Mouse (Mus musculus) heart, embryonic 15.5 days (tissue): ENCODE data around the gene Lrrc20. TPM values are rescaled to one million over a fixed set of nuclear protein-coding genes. Genes with fewer than 3 reads are reported as not detected.
"Not testable (repeated sequence)": the region's sequence is repeated elsewhere in the genome, so short reads cannot be mapped to it uniquely, and the experiment has no call there.

Experiments used
- ATAC-seq: fragments of 200-750 bp; cut with Nextera tagmentation; replicated peaks from 2 replicates; pipeline ENCODE4 v1.8.0; 2017; ENCODE audit warnings: low read depth, moderate TSS enrichment; ENCODE audit not compliant: insufficient number of reproducible peaks, insufficient read depth, low FRiP score
- H3K27ac ChIP-seq: fragments of 300-500 bp; sonication (generic); 2 replicates; pipeline ENCODE4 v1.5.1; 2015; ENCODE audit warnings: mild to moderate bottlenecking, inconsistent platforms
- H3K27me3 ChIP-seq: fragments of 300-500 bp; sonication (generic); 2 replicates; pipeline ENCODE4 v1.6.1; 2015; ENCODE audit warnings: inconsistent platforms
- H3K36me3 ChIP-seq: fragments of 300-500 bp; sonication (generic); 2 replicates; pipeline ENCODE4 v1.6.1; 2015; ENCODE audit warnings: mild to moderate bottlenecking, inconsistent platforms
- H3K4me1 ChIP-seq: fragments of 300-500 bp; sonication (generic); replicated peaks from 2 replicates; pipeline ENCODE4 v1.6.1; 2015; ENCODE audit warnings: inconsistent platforms
- H3K4me2 ChIP-seq: fragments of 300-500 bp; sonication (generic); 2 replicates; pipeline ENCODE4 v1.6.1; 2015; ENCODE audit warnings: inconsistent platforms, mild to moderate bottlenecking, moderate library complexity
- H3K4me3 ChIP-seq: fragments of 300-500 bp; sonication (generic); 2 replicates; pipeline ENCODE4 v1.5.1; 2015; ENCODE audit warnings: mild to moderate bottlenecking, inconsistent platforms
- H3K9ac ChIP-seq: fragments of 300-500 bp; sonication (generic); 2 replicates; pipeline ENCODE4 v1.6.1; 2015; ENCODE audit warnings: mild to moderate bottlenecking, inconsistent platforms
- H3K9me3 ChIP-seq: fragments of 300-500 bp; sonication (generic); replicated peaks from 2 replicates; pipeline ENCODE4 v1.6.1; 2016; ENCODE audit warnings: inconsistent platforms
- WGBS: fragments of 180-500 bp; shearing (Covaris S2); methylation state at CpG from one replicate; pipeline ENCODE4 v1.1.7; 2015; ENCODE audit warnings: mixed read lengths; 5-methylcytosine and 5-hydroxymethylcytosine counted together
- polyA plus RNA-seq: library from polyadenylated mRNA; unstranded; fragments of >200 nt; fragmentation: Nextera tagmentation; extraction: Ambion mirVana; gene quantifications from 2 replicates; pipeline ENCODE4 v1.2.1, GENCODE M21; 2015

Gene Lrrc20
- polyA plus RNA-seq, 1 experiment from 2014 or later, result 10.4 TPM

DNA sequence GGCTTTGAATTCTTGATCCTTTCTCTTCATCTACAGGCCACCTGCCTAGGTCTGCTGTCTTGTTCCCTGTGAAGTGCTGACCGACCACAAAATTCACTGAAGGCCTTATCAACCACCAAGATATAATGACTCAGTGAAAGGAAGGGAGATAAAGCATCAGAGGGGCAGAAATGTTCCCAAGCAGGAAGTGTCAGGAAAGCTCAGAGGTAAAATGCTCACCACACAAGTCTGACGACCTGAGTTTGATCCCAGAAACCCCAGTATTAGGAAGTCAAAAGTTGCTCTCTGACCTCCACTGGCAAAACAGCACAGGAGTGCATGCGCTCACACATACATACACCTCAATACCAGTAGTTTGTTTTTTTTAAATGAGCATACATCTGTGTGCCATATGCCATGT lies 26.8 kb upstream of the Lrrc20 start:
- Histone ChIP-seq H3K4me1 (peaks cover 66% of the 10 kb centered on the region), H3K9ac (no peak overlapping the region), H3K36me3 (no peaks in the 10 kb centered on the region), H3K27ac (no peak overlapping the region), H3K27me3 (no peaks in the 10 kb centered on the region), H3K9me3 (no peaks in the 10 kb centered on the region), H3K4me3 (no peak overlapping the region), H3K4me2 (no peak overlapping the region)
- no peak for ATAC-seq
- WGBS, result 62% methylated on average over 3 of the region's 3 CpGs

DNA sequence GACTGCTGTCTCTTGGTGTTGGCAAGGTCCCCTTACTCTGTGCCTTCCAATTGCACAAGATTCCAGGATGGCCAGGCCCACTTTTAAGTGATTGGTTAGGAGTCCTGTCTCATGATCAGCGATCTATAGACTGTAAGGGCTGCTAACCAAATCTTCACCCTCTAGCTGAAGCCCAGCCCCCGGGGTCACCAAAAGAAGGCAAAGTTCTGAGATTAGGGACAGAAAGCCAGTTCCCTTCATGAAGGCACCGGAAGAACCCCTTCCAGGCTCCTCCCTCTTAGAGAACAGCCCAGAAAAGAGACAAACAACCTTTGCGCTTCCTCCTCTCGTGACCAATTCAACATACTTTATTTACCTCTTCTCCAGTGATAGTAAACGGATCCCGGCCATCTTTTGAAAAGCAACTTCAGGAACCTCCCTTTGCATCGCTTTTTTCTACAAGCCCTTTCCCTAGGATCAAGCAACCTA lies 24.1 kb upstream of the Lrrc20 start:
- H3K4me1 ChIP-seq, result peaks cover 45% of the 10 kb centered on the region
- no peaks in the 10 kb centered on the region for H3K27me3 ChIP-seq
- H3K9ac ChIP-seq, result peak overlapping the region; percentile 90
- peak overlapping the region; percentile 87 for H3K4me2 ChIP-seq
- peak overlapping the region; percentile 83 for H3K27ac ChIP-seq
- ATAC-seq, result no peak
- no peaks in the 10 kb centered on the region for H3K36me3 ChIP-seq
- H3K9me3 ChIP-seq, result no peaks in the 10 kb centered on the region
- H3K4me3 ChIP-seq, result peak overlapping the region; percentile 97
- 2% methylated on average over 8 of the region's 8 CpGs for WGBS

DNA sequence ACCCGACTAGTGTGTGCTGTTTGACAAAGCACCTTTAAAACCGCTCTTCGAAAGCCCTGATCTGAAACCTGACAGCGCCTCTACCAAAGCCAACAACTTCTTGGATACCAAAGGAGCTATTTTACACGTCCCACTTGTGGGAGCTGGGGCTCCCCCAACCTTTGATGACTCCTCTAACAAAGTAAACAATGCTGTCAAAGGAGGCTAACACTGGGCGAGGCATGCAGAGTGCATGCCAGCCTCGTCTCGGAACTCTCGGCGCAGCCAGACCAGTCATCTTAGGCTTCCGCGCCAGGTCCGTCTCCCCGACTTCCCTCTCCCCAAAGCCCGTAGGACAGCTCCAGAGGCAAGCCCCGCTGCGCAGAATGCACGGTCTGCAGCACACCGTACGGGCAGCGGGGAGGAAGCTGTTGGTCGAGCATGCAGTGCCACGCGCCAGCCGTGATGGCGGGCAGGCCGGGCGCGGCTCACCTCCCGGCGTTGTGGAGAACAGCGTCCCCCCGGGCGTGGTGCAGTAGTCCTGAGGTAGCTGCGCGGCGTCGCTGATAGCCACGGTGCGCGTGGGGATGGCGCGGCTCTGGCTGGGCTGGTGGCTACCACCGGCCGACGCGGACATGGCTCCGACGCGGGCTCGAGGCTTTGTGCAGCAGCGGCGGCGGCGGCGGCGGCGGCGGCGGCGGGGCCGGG lies 23.5 kb upstream of the Lrrc20 start:
- Histone ChIP-seq H3K4me1 (peaks cover 43% of the 10 kb centered on the region), H3K4me2 (peak overlapping the region; percentile 87), H3K4me3 (peak overlapping the region; percentile 97), H3K27me3 (no peaks in the 10 kb centered on the region), H3K36me3 (no peaks in the 10 kb centered on the region), H3K9me3 (no peaks in the 10 kb centered on the region), H3K9ac (peak overlapping the region; percentile 90), H3K27ac (peak overlapping the region; percentile 83)
- peak; percentile 42 for ATAC-seq
- WGBS, result under 1% methylated on average over 56 of the region's 62 CpGs

DNA sequence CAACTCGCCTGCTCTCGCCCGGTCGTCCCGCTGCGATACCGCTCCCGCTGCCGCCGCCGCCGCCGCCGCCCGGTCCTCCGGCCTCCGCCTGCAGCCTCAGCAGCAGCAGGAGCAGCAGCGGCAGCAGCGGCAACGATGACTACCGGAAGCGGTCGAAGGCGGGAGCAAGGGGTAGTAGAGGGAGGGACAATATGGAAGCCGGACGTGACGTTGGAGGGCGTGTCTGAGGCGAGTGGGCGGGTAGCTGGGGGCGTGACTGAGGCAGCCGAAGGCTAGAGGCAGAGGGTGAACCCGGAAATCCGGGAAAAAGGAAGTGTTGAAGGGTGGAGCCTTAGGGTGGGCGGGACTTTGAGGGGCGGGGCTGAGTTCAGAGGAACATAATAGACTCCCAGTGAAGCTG lies 23.0 kb upstream of the Lrrc20 start, which contains the start of gene Eif4ebp2:
TSS of gene Eif4ebp2 (minus strand) at position 17 of the 400 bp plus-strand sequence.
- Histone ChIP-seq H3K9ac (peak within 1 kb of the TSS; percentile 90), H3K4me3 (peak within 1 kb of the TSS; percentile 97), H3K36me3 (no peaks in the 10 kb centered on the region), H3K4me2 (peak within 1 kb of the TSS; percentile 87), H3K27ac (peak within 1 kb of the TSS; percentile 83), H3K9me3 (no peaks in the 10 kb centered on the region), H3K4me1 (peaks cover 38% of the 10 kb centered on the region), H3K27me3 (no peaks in the 10 kb centered on the region)
- WGBS, result under 1% methylated on average over 36 of the region's 36 CpGs
- peak; percentile 99 for ATAC-seq

DNA sequence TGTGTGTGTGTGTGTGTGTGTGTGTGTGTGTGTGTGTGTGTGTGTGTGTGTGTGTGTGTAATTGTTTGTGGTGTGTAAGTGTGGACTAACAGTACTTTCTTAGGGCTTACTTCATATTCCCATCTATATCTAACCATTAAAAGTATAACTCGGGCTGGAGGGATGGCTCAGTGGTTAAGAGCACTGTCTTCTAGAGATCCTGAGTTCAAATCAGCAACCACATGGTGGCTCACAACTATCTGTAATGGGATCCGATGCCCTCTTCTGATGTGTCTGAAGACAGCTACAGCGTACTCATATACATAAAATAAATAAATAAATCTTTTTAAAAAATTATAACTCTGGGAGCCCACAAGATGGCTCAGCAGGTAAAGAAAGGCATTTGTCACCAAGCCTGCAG lies 22.4 kb upstream of the Lrrc20 start:
- peak overlapping the region; percentile 87 for H3K4me2 ChIP-seq
- H3K9ac ChIP-seq, ATAC-seq, H3K36me3 ChIP-seq, H3K9me3 ChIP-seq, H3K27me3 ChIP-seq, H3K27ac ChIP-seq, H3K4me3 ChIP-seq: not testable (repeated sequence)
- WGBS, result 61% methylated on average over 3 of the region's 3 CpGs
- peaks cover 33% of the 10 kb centered on the region for H3K4me1 ChIP-seq

DNA sequence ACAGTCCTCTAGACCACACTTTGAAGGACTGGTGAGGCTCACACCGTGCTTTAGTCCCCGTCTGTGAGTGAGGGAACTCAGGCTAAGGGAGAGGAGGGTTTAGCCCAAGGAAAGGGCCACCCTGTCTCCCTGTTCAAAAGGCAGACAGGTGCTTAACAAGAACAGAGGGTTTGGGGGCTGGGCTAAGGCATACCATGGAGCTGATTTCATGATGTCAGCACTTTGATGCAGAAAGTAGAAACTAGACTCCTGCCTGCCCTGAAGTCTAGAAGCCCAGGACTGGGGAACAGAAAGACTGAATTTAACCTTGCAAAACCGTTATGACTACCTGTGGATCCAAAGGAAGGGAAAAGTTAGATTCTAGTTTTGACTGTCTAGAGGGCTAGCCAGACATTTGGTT lies 18.4 kb upstream of the Lrrc20 start:
- Histone ChIP-seq H3K27ac (no peak overlapping the region), H3K4me1 (0 out of 2 replicates have a peak, but pooled peaks cover 2% of the 10 kb centered on the region), H3K4me3 (no peak overlapping the region), H3K27me3 (no peaks in the 10 kb centered on the region), H3K9ac (no peak overlapping the region), H3K36me3 (no peaks in the 10 kb centered on the region), H3K4me2 (no peak overlapping the region), H3K9me3 (no peaks in the 10 kb centered on the region)
- ATAC-seq, result no peak
- 58% methylated on average over 3 of the region's 3 CpGs for WGBS

DNA sequence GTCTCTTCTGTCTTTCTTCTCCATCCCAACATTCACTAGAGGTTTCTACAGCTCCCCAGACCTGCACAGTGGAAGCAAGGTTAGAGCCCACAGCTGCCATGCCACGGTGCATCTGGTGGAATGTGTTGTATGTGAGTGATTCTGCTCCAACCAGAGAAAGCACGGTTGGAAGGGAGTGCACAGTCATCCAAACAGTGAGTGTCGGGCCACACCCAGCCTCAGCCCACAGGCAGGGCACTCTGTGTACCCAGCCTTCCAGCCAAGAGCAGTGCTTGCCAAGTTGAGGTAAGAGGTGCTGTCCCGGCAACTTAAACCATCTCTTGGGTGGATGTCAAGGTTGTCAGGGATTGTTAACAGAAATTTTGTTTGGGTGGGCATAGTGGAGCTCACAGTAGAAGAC lies 10.6 kb upstream of the Lrrc20 start:
- ATAC-seq, result no peak
- no peak overlapping the region for H3K4me2 ChIP-seq

DNA sequence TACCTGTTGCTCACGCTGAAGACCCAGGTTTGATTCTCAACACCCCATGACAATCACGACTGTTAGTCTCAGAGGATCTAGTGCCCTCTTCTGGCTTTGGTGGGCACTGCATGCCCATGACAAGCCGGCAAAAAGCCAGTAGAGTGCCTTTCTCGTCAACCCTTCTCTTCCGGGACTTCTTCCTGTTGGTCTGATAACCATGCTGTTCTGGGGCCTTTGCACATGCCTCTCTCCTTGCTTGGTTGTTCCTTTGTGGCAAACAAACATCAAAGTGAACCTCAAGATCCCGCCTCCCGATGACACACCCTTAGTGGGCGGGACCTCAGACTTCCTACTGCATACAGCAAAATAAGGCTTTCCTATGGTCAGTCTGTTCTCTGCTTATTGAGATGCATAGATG lies 9.4 kb upstream of the Lrrc20 start:
- Histone ChIP-seq H3K4me1 (no peaks in the 10 kb centered on the region), H3K4me3 (no peak overlapping the region), H3K27me3 (no peaks in the 10 kb centered on the region), H3K9me3 (no peaks in the 10 kb centered on the region), H3K9ac (no peak overlapping the region), H3K36me3 (no peaks in the 10 kb centered on the region), H3K27ac (no peak overlapping the region), H3K4me2 (no peak overlapping the region)
- no peak for ATAC-seq
- WGBS, result 58% methylated on average over 8 of the region's 8 CpGs

More for the DNA sequence above, 10.6 kb upstream of the Lrrc20 start:
- Histone ChIP-seq H3K27ac (no peak overlapping the region), H3K4me3 (no peak overlapping the region), H3K36me3 (no peaks in the 10 kb centered on the region), H3K9me3 (no peaks in the 10 kb centered on the region), H3K9ac (no peak overlapping the region), H3K4me1 (no peaks in the 10 kb centered on the region), H3K27me3 (no peaks in the 10 kb centered on the region)
- 66% methylated on average over 4 of the region's 4 CpGs for WGBS

DNA sequence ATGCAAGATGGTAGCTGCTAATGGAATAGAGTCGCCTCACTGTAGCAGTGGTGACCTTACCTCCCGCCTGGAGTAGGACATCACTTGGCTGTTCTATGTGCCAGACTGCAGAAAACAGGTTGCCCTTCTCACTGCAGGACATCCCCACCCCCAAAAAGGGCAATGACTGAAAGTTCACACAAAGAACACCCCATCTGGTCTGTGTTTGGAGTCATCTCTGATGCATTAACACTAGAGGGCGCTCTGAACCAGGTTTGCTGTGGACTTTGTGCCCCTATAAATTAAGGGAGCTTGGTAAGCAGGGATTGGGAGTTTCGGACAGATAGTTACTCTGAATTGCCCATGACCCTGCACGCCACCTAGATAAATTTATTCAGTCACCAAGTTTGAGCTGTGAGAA lies 8.7 kb upstream of the Lrrc20 start:
- Histone ChIP-seq H3K4me2 (no peak overlapping the region), H3K27ac (no peak overlapping the region), H3K36me3 (no peaks in the 10 kb centered on the region), H3K4me1 (no peaks in the 10 kb centered on the region), H3K9ac (no peak overlapping the region), H3K4me3 (no peak overlapping the region), H3K27me3 (no peaks in the 10 kb centered on the region), H3K9me3 (no peaks in the 10 kb centered on the region)
- ATAC-seq, result no peak
- 22% methylated on average over 5 of the region's 5 CpGs for WGBS

DNA sequence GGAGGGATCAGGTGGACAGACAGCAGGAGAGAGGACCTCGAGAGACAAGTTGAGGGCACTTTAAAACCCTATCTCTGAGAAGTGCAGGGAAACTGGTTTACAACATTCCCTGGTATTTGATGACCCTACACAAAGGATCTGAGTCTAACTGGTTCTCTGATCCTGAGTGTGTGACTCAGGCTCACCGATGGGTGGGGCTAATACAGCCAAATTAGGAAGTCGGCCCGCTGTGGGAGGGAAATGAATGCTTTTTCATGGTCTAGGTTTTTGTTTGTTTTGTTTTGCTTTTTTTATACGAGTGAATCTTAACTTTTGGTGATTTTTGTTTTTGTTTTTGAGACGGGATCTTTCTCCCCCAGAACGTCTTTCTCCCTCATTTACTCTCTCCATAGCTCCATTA lies 6.7 kb upstream of the Lrrc20 start:
- Histone ChIP-seq H3K27me3 (no peaks in the 10 kb centered on the region), H3K4me3 (no peak overlapping the region), H3K27ac (no peak overlapping the region), H3K36me3 (no peaks in the 10 kb centered on the region), H3K4me2 (no peak overlapping the region), H3K4me1 (peaks cover 5% of the 10 kb centered on the region), H3K9ac (no peak overlapping the region), H3K9me3 (no peaks in the 10 kb centered on the region)
- no peak for ATAC-seq
- 59% methylated on average over 7 of the region's 7 CpGs for WGBS

DNA sequence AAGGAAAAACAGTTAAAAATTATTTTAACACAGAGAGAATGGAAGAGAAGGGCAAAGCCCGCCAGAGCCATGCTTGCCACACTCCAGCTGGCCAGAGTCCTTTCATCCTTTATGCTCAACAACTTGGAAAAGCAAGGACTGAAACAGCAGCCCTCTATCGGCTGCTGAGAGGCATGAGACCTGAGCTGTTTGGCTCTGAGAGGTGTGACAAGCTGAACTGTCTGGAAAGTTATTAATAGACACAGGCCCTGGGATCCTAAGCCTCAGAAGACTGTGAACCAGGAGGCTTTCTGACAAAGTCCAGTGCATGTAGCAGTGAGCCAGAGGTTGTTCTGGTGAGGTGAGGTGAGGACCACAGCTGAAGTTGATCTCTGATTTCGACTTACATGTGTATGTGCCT lies 2.0 kb upstream of the Lrrc20 start:
- Histone ChIP-seq H3K36me3 (no peaks in the 10 kb centered on the region), H3K4me2 (no peak overlapping the region), H3K27me3 (no peaks in the 10 kb centered on the region), H3K9me3 (no peaks in the 10 kb centered on the region), H3K9ac (no peak overlapping the region), H3K4me3 (no peak overlapping the region), H3K4me1 (peaks cover 23% of the 10 kb centered on the region), H3K27ac (peak overlapping the region; percentile 79)
- peak; percentile 58; the same call in 1 of the 2 replicates for ATAC-seq
- 40% methylated on average over 3 of the region's 3 CpGs for WGBS

DNA sequence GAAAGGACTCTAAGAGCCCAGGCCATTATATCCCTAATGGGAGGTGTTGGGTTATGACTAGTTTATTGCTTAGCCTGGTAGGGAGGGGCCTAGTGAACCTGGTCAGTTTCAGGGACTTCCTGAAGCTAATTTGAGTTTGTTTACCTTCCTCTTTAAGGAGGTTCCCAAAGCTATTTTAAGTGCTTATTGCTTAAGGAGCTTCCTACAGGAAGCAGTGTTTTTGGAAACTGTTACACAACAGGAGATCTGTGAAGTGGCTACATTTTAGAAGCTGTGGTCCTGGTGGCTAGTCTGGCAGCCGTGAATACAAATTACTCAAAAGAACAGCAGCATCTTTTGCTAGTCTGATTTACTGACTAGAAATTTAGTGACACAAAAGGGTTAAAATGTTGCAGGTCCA lies 1.3 kb upstream of the Lrrc20 start:
- no peak for ATAC-seq
- Histone ChIP-seq H3K4me1 (peaks cover 23% of the 10 kb centered on the region), H3K9ac (no peak overlapping the region), H3K9me3 (no peaks in the 10 kb centered on the region), H3K4me3 (no peak overlapping the region), H3K36me3 (no peaks in the 10 kb centered on the region), H3K27ac (peak overlapping the region; percentile 79), H3K4me2 (no peak overlapping the region), H3K27me3 (no peaks in the 10 kb centered on the region)
- 64% methylated on average over 1 of the region's 1 CpGs for WGBS
